Mouse (Mus musculus): ENCODE measurements around the gene B230118H07Rik.

The B230118H07Rik gene

DNA sequence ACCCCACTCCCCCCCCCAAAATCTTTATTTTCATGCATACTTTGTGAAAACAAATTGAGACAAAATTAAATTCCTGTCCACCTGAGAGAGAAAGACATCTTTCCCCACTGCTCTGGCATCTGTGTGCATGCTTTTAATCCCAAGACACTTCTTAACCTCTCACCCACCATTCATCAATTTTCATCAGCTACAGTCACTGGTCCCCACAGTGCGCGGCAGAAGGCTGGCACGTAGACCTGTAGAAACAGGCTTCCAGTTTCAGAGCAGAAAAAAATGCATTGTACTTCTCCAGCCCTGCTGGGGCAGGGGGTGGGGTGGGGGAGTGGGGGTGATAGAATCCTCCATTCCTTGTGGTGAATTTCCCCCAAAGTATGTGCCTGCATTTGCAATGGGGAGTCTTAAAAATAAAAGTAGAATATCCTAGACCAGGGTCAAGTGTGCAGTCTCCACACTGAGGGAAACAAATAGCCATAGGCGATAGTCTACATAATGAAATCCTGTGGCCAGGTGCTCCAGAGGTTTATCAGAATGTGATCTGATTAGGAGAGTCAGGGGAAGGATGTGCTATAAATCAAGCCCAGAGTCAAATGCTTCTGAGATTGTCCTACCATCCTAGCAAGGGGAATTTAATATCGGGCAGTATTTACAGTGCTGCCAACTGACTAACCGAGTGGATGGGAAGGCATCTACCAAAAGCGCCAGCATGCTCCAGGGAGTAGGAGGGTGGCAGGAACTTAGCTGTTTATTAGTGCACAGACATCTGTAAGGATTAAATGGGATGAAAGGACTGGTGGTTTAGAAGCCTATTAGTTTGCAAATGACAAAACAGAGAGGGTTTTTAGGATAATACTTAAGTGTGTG, 10.1 kb downstream of the B230118H07Rik start:
- DNase-seq (ENCODE audit: low spot score in 2 of 2) = no peak

DNA sequence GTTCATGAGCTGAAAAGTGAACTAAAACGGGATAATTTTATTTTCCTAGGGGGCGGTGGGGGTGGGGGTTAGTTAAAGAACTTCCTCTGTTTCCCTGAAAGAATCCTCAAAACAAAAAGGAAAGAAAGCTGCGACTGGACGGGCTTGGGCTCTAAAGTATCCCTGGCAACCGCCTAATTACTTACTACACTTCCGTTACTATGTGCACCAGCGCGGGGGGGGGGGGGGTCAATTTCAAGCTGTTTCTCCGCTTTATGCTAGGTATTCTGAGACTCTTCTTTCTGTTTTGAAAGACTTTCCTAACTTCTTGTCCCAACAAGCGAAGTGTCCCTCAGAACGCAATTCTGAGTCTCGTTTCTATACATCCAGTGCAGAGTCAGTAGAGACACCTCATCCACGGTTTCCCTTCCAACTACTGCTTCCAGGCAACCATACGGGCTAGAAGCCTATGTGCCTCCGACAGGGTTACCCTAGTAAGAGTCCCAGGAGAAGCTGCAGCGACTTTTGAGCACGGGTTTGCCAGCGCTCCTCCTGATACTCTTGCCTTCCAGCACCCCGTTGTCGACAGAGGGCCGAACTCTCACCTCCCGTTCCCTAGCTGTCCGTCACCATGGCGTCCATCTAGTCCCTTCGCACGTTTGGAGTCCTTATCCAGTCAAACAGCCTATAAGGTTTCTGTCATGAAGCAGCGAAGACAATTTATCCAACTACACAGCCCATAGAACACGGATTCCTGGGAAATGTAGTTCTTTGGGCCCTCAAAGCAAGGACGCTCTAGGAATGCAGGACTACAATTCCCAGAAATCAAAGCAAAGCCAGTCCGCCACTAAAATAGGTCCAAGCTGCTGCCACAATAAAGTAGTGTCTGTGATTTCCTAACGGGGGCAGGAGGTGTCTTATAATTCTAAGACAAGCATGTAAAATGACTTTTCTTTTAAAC, 20.8 kb downstream of the B230118H07Rik start:
- peak; percentile 75 to 84 for DNase-seq (ENCODE audit: low spot score in 2 of 2)

DNA sequence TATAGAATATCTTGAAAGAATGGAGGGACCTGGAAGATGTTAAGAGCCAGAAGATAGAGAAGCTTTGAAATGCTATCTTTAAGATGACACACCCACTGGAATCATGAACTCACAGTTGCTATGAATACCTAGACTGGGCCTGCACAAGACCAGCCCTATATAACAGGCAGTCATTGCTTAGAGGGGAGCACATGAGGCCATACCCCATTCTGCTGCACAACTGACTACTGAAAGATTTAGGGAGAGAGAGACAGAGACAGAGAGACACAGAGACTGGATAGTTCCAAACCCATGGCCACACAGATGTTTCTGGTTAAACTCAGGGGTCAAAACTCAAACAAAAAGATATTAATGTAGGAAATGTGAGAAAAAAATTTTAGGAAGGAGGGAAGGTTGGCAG, 22.1 kb downstream of the B230118H07Rik start:
- no peak for DNase-seq (ENCODE audit: low spot score in 2 of 2)

DNA sequence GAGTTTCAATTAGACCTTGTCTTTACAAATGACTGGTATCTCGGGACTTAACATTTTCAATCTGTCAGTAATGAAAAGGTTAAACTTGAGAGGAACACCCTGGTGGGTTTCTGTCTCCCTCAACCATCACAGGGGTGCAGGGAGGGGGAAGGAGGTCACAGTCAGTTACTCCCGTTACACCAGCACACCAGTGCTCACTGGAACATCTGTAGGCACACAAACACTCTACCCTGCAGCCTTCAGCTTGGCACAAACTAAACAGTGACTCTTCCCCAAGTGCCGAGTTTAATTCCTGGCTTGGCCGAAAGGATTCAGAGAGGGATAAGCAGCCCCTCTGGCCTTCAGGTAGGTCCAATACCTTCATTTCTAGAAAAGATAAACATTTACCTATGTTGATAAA, 24.8 kb downstream of the B230118H07Rik start, which contains the start of gene Rag2:
Gene Rag2 (plus strand): TSS at position 193 of the 400 bp plus-strand sequence.
- no peak for DNase-seq (ENCODE audit: low spot score in 2 of 2)

DNA sequence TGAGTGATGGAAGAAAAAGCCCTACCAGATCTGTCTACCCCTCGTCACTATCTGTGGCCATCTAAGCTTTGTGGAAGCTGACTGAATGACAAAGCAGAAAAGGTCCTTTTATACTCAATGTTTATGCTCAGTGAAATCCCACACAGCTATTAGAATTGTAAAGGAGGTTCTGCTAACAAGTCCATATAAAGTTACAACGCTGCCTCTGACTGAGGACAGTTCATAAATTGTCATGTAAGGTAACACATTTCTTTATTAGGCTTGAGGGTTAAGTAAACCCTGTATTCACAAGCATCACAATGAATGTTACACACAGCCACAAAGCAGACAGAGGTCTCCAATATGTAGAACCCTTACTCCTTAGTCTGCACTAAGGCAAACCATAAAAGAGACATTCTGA, 25.3 kb downstream of the B230118H07Rik start:
- DNase-seq (ENCODE audit: low spot score in 2 of 2) = no peak

DNA sequence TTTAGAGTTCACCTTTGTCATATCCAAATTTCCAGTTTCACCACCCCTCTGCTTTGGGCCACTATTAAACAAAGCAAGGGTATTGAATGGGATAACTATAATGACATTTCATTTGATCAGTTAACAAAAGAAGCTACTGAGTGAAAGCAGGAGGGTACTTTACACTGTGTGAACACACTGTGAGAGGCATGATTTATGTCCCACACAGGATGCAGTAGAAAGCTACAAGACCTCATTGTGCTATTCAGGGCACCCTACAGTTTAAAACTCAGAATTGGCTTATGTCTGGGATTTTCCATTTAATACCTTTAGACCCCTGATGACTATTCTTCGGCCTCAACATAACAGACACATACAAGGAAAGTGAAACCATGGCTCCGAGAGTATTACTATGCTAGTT, 26.3 kb downstream of the B230118H07Rik start:
- no peak for DNase-seq (ENCODE audit: low spot score in 2 of 2)

GRCm38 (mm10) chr2:101621611-101622010, 27.7 kb downstream of the B230118H07Rik start:
- DNase-seq (ENCODE audit: low spot score in 2 of 2) = no peak

DNA sequence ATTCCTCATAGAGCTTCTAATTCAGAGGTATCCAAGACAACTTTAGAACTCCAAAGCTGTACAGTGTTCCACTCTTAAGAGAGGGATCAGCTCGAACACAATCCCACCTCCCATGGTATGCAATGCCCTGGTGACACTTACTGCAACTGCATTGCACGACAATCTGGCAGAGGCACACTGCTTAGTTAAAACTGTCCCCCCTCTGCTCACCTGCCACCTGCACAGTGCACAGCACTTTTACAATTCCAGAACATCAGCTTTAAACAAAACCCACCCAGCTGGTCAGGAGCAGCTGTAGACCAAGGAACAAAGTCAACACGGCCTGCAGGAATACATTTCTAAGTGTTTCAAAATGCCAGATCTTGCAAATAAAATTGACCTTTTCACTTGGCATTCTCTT, 28.4 kb downstream of the B230118H07Rik start:
- no peak for DNase-seq (ENCODE audit: low spot score in 2 of 2)

- no peak for DNase-seq (ENCODE audit: low spot score in 2 of 2)
Measured at GRCm38 (mm10) chr2:101618373-101618772, 31.0 kb downstream of the B230118H07Rik start.

- no peak for DNase-seq (ENCODE audit: low spot score in 2 of 2)
Measured at GRCm38 (mm10) chr2:101615464-101616305, 33.6 kb downstream of the B230118H07Rik start.

DNA sequence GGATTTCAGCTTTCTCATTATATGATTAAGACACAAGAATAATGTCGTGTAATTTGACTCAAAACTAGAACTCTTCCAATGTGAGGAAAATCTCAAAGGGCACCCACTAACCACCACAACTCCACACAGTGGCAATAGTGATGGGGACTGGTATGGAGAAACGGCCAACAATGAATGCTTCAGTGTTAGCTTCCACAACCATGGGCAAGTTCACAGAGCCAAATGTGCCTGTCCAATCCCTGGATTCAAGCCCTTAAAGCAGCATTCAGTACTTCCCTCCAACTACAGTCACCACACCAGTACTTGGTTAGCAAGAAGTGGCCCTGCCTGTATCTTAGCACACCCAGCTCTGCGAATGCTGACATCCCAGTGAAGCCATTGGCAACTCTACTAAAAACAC, 38.5 kb downstream of the B230118H07Rik start:
- DNase-seq (ENCODE audit: low spot score in 2 of 2) = no peak

- DNase-seq (ENCODE audit: low spot score in 2 of 2) = no peak
Measured at GRCm38 (mm10) chr2:101608232-101608894, 41.0 kb downstream of the B230118H07Rik start.

DNA sequence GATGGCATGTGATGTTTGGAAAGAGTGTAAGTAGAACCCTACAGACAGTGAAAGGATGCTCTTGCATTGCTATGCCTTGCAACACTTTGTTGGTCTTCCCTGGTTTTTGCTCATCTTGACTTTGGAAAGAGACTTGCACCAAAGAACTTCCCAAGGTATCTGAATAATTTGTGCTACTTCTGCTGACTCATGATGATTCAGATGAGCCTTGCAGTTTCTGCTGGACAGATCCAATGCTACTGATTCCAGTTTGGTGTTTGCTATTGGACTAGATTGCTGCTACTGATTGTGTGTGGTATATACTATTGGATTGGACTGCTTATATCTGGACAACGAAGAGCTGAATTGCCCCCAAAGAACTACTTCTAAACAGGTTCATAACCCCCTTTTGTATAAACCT, 46.2 kb downstream of the B230118H07Rik start:
- no peak for DNase-seq (ENCODE audit: low spot score in 2 of 2)

- peak in 1 of 2 experiments; percentile 8 for DNase-seq (ENCODE audit: low spot score in 2 of 2)
Measured at GRCm38 (mm10) chr2:101600703-101601102, 48.6 kb downstream of the B230118H07Rik start.

- no peak for DNase-seq (ENCODE audit: low spot score in 2 of 2)
Measured at GRCm38 (mm10) chr2:101598190-101599181, 50.8 kb downstream of the B230118H07Rik start.

DNA sequence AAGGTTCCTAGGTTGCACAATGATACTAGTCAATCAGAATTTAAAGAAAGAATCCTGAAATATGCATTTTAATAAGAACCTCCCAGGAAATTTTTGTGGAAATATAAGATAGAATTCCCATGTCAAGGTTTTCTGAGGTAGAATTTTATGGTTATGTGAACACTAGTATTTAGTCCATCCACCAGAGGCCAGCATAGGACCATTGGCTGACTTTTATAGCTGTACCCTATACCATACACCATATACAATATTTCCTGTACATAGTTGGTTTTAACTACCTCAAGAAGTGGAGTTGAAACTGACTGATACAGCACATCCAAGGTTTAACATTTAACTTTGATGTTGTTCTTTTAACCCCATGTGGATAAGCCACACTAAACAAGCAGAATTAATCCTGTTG, 52.1 kb downstream of the B230118H07Rik start:
- no peak for DNase-seq (ENCODE audit: low spot score in 2 of 2)

DNA sequence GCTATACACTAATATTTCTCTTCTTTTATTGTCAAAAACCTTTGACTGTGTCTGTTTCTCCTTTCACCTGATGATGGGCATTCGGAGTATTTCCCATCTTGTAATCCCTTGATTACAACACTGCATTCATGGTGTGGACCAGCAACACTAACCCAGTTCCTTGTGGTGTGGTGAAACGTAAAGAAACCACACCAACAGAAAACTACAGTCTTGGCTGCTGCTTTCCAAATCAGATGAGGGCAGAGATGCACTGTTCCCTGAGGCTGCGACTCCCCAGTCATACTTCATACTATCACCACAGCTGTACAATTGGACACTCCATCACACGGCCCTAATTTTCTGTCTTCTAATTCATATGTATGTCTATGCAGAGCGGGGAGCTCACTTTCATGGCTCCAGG, 54.7 kb downstream of the B230118H07Rik start:
- no peak for DNase-seq (ENCODE audit: low spot score in 2 of 2)

DNA sequence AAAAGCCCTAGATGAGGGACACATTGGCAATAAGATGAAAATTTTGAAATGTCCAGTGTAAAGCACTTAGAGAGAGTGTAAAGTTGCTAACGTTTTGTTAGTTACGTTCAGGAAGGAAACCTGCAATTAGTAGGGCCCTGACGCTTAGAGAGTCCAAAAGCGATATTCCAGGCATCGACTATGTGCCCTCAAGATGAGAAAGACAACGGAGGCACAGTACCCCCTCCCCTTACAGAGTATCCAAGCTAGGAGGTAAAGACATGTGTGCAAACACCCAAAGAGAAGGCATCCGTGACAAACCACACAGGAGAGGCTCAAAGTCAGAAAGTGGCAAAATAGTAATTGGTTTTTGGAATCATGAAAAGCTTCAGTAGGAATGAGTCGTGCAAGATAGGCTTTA, 56.4 kb downstream of the B230118H07Rik start:
- DNase-seq (ENCODE audit: low spot score in 2 of 2) = no peak

DNA sequence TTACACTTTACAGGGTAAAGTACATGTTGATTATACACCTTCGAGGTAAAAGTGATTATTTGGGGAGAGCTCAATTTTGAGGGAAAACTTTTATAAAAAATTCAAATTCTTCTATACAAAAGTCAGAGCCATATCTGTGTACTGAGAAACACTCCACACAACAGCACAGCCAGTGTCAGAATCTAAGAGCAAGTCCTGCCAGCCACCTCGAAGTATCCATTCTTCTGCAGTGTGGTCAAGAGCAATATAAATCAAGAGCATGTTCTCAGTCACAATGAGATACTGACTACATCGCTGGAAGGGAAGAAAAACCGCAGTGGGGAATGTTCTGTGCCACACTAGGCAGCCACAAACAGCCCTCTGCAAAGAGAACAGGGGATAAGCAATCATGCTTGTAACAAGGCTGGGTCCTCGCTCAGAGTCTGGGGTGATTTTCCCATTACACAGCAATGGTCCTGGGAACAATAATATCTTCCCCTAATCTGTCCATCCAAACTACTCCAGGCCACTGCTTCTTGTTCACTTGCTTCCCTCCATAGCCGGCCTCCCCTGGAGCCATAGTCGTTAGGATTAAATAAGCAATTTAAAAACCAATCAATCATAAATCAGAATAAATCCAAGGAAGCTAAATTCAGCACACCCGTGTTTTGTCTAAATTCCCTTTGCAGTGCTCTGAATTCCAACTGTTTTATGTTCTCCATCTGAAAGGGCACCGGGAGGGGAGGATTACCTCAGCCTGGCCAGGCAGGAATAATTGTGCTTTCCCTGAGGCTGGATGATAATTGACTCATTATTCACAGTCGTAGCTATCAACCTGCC, 57.1 kb downstream of the B230118H07Rik start:
- DNase-seq (ENCODE audit: low spot score in 2 of 2) = no peak

All from urinary bladder, adult 18-20 months (tissue).